Mouse (Mus musculus) intestine, embryonic 15.5 days (tissue): ENCODE data around the gene Cntrob. TPM values are rescaled to one million over a fixed set of nuclear protein-coding genes. Genes with fewer than 3 reads are reported as not detected.

Experiments
- ATAC-seq: fragments of 200-750 bp; cut with Nextera tagmentation; 2 replicates; pipeline ENCODE4 v1.8.0; 2017; ENCODE audit warnings: moderate TSS enrichment, moderate library complexity
- H3K27ac ChIP-seq: fragments of 300-500 bp; sonication (generic); 2 replicates; pipeline ENCODE4 v1.5.1; 2015; ENCODE audit warnings: mild to moderate bottlenecking, inconsistent platforms
- H3K27me3 ChIP-seq: fragments of 300-500 bp; sonication (generic); replicated peaks from 2 replicates; pipeline ENCODE4 v1.6.1; 2015; ENCODE audit warnings: inconsistent platforms
- H3K36me3 ChIP-seq: fragments of 300-500 bp; sonication (generic); 2 replicates; pipeline ENCODE4 v1.6.1; 2015; ENCODE audit warnings: inconsistent platforms
- H3K4me1 ChIP-seq: fragments of 300-500 bp; sonication (generic); replicated peaks from 2 replicates; pipeline ENCODE4 v1.6.1; 2015; ENCODE audit warnings: inconsistent platforms
- H3K4me2 ChIP-seq: fragments of 300-500 bp; sonication (generic); replicated peaks from 2 replicates; pipeline ENCODE4 v1.6.1; 2015; ENCODE audit warnings: mild to moderate bottlenecking, inconsistent platforms
- H3K4me3 ChIP-seq: fragments of 300-500 bp; sonication (generic); replicated peaks from 2 replicates; pipeline ENCODE4 v1.5.1; 2015; ENCODE audit warnings: inconsistent platforms
- H3K9ac ChIP-seq: fragments of 300-500 bp; sonication (generic); 2 replicates; pipeline ENCODE4 v1.6.1; 2015; ENCODE audit warnings: inconsistent platforms
- H3K9me3 ChIP-seq: fragments of 300-500 bp; sonication (generic); 2 replicates; pipeline ENCODE4 v1.6.1; 2016; ENCODE audit warnings: inconsistent platforms
- WGBS: fragments of 180-500 bp; shearing (Covaris S2); methylation state at CpG from one replicate; pipeline ENCODE4 v1.1.7; 2015; 5-methylcytosine and 5-hydroxymethylcytosine counted together
- polyA plus RNA-seq: library from polyadenylated mRNA; unstranded; fragments of >200 nt; fragmentation: Nextera tagmentation; extraction: Ambion mirVana; gene quantifications from 2 replicates; pipeline ENCODE4 v1.2.1, GENCODE M21; 2015

The Cntrob gene
- polyA plus RNA-seq, 1 experiment from 2014 or later: 19.6 TPM

GRCm38 (mm10) chr11:69332713-69333253 is 9.2 kb upstream of the Cntrob start:
- H3K9me3 ChIP-seq: no peaks in the 10 kb centered on the region
- no peaks in the 10 kb centered on the region for H3K27me3 ChIP-seq
- WGBS: 22% methylated on average over 8 of the region's 8 CpGs
- peak overlapping the region; percentile 54 for H3K9ac ChIP-seq
- H3K27ac ChIP-seq: peak overlapping the region; percentile 51
- peaks cover 22% of the 10 kb centered on the region for H3K4me1 ChIP-seq
- H3K4me3 ChIP-seq: no peak overlapping the region
- no peaks in the 10 kb centered on the region for H3K36me3 ChIP-seq
- peak overlapping the region; percentile 83 for H3K4me2 ChIP-seq
- ATAC-seq: peak; percentile 69

- H3K27me3 ChIP-seq: peaks cover 5% of the 10 kb centered on the region; the same call in 1 of the 2 replicates
- peak overlapping the region; percentile 83 for H3K4me2 ChIP-seq
- ATAC-seq: peak; percentile 67
- peak overlapping the region; percentile 51 for H3K27ac ChIP-seq
- 1% methylated on average over 24 of the region's 24 CpGs for WGBS
- H3K4me1 ChIP-seq: peaks cover 22% of the 10 kb centered on the region
- peak overlapping the region; percentile 57 for H3K4me3 ChIP-seq
- H3K9me3 ChIP-seq: no peaks in the 10 kb centered on the region
- peak overlapping the region; percentile 54 for H3K9ac ChIP-seq
- no peaks in the 10 kb centered on the region for H3K36me3 ChIP-seq
These were observed 8.4 kb upstream of the Cntrob start for GRCm38 (mm10) chr11:69331929-69332405.

GRCm38 (mm10) chr11:69331152-69331551 is 7.6 kb upstream of the Cntrob start:
- WGBS: 84% methylated on average over 6 of the region's 6 CpGs
- ATAC-seq: no peak
- Histone ChIP-seq H3K27ac (0 out of 2 replicates have a peak overlapping the region, but pooled peaks have one; percentile 13), H3K36me3 (no peaks in the 10 kb centered on the region), H3K4me2 (peak overlapping the region; percentile 83), H3K4me3 (peak overlapping the region; percentile 57; the same call in 1 of the 2 replicates), H3K4me1 (peaks cover 27% of the 10 kb centered on the region), H3K9ac (0 out of 2 replicates have a peak overlapping the region, but pooled peaks have one; percentile 10), H3K27me3 (peaks cover 5% of the 10 kb centered on the region; the same call in 1 of the 2 replicates), H3K9me3 (no peaks in the 10 kb centered on the region)

- no peaks in the 10 kb centered on the region for H3K9me3 ChIP-seq
- no peaks in the 10 kb centered on the region for H3K36me3 ChIP-seq
- peaks cover 41% of the 10 kb centered on the region for H3K4me1 ChIP-seq
- H3K27me3 ChIP-seq: peaks cover 5% of the 10 kb centered on the region; the same call in 1 of the 2 replicates
- H3K4me2 ChIP-seq: no peak overlapping the region
- H3K9ac ChIP-seq: no peak overlapping the region
- 90% methylated on average over 6 of the region's 6 CpGs for WGBS
- no peak overlapping the region for H3K4me3 ChIP-seq
- ATAC-seq: no peak
- H3K27ac ChIP-seq: no peak overlapping the region
These were observed 4.9 kb upstream of the Cntrob start for GRCm38 (mm10) chr11:69328517-69328916.

- Histone ChIP-seq H3K4me2 (no peak overlapping the region), H3K27ac (no peak overlapping the region), H3K9ac (no peak overlapping the region), H3K4me1 (peaks cover 39% of the 10 kb centered on the region), H3K9me3 (no peaks in the 10 kb centered on the region), H3K27me3 (peaks cover 5% of the 10 kb centered on the region; the same call in 1 of the 2 replicates), H3K36me3 (no peaks in the 10 kb centered on the region), H3K4me3 (no peak overlapping the region)
- ATAC-seq: no peak
- WGBS: 51% methylated on average over 6 of the region's 6 CpGs
These were observed 4.1 kb upstream of the Cntrob start for GRCm38 (mm10) chr11:69327648-69328047.

- no peak for ATAC-seq
- no peaks in the 10 kb centered on the region for H3K36me3 ChIP-seq
- H3K9me3 ChIP-seq: no peaks in the 10 kb centered on the region
- H3K27ac ChIP-seq: no peak overlapping the region
- H3K4me2 ChIP-seq: peak overlapping the region; percentile 97
- H3K27me3 ChIP-seq: peaks cover 5% of the 10 kb centered on the region; the same call in 1 of the 2 replicates
- 0 out of 2 replicates have a peak overlapping the region, but pooled peaks have one; percentile 48 for H3K4me3 ChIP-seq
- 20% methylated on average over 9 of the region's 9 CpGs for WGBS
- peaks cover 39% of the 10 kb centered on the region for H3K4me1 ChIP-seq
- no peak overlapping the region for H3K9ac ChIP-seq
These were observed 3.5 kb upstream of the Cntrob start for GRCm38 (mm10) chr11:69327157-69327442.

GRCm38 (mm10) chr11:69326408-69327156 is 3.0 kb upstream of the Cntrob start:
- peak overlapping the region; percentile 58 for H3K9ac ChIP-seq
- peak overlapping the region; percentile 97 for H3K4me2 ChIP-seq
- H3K27ac ChIP-seq: no peak overlapping the region
- H3K36me3 ChIP-seq: no peaks in the 10 kb centered on the region
- H3K4me1 ChIP-seq: peaks cover 40% of the 10 kb centered on the region
- WGBS: 1% methylated on average over 45 of the region's 45 CpGs
- 0 out of 2 replicates have a peak, but pooled peaks have one; percentile 4 for ATAC-seq
- peaks cover 5% of the 10 kb centered on the region; the same call in 1 of the 2 replicates for H3K27me3 ChIP-seq
- H3K4me3 ChIP-seq: peak overlapping the region; percentile 48
- no peaks in the 10 kb centered on the region for H3K9me3 ChIP-seq

- Histone ChIP-seq H3K9ac (peak within 1 kb of the TSS; percentile 58), H3K27ac (peak within 1 kb of the TSS; percentile 20; the same call in 1 of the 2 replicates), H3K36me3 (no peaks in the 10 kb centered on the region; the same call in 1 of the 2 replicates)
These were observed 2.2 kb upstream of the Cntrob start, which contains the start of gene Kcnab3 for GRCm38 (mm10) chr11:69325628-69326407. Gene Kcnab3, plus strand, starts transcription at chr11:69326258.

GRCm38 (mm10) chr11:69324749-69325148 is 1.2 kb upstream of the Cntrob start:
- Histone ChIP-seq H3K27me3 (peaks cover 5% of the 10 kb centered on the region; the same call in 1 of the 2 replicates), H3K4me3 (peak overlapping the region; percentile 58), H3K36me3 (peaks cover 6% of the 10 kb centered on the region; the same call in 1 of the 2 replicates), H3K27ac (no peak overlapping the region), H3K9me3 (no peaks in the 10 kb centered on the region), H3K4me2 (peak overlapping the region; percentile 74), H3K4me1 (peaks cover 33% of the 10 kb centered on the region), H3K9ac (0 out of 2 replicates have a peak overlapping the region, but pooled peaks have one; percentile 65)
- ATAC-seq: no peak
- WGBS: 82% methylated on average over 6 of the region's 6 CpGs

More at GRCm38 (mm10) chr11:69325628-69326407, 2.2 kb upstream of the Cntrob start, which contains the start of gene Kcnab3:
- no peaks in the 10 kb centered on the region for H3K9me3 ChIP-seq
- peak within 1 kb of the TSS; percentile 48 for H3K4me3 ChIP-seq
- H3K4me2 ChIP-seq: peak within 1 kb of the TSS; percentile 97
- WGBS: 10% methylated on average over 26 of the region's 26 CpGs
- peaks cover 33% of the 10 kb centered on the region for H3K4me1 ChIP-seq
- peaks cover 5% of the 10 kb centered on the region; the same call in 1 of the 2 replicates for H3K27me3 ChIP-seq
- ATAC-seq: peak; percentile 72

GRCm38 (mm10) chr11:69322693-69323471 is 693 bp downstream of the Cntrob start:
- H3K4me2 ChIP-seq: peak overlapping the region; percentile 76
- H3K27ac ChIP-seq: peak overlapping the region; percentile 89
- H3K9ac ChIP-seq: peak overlapping the region; percentile 68
- no peaks in the 10 kb centered on the region for H3K9me3 ChIP-seq
- whole genome bisulfite sequencing: 18% methylated on average over 18 of the region's 18 CpGs
- peak overlapping the region; percentile 58 for H3K4me3 ChIP-seq
- H3K4me1 ChIP-seq: peaks cover 33% of the 10 kb centered on the region
- no peak for ATAC-seq
- H3K36me3 ChIP-seq: peaks cover 14% of the 10 kb centered on the region
- H3K27me3 ChIP-seq: peaks cover 5% of the 10 kb centered on the region; the same call in 1 of the 2 replicates

- 0 out of 2 replicates have a peak overlapping the region, but pooled peaks have one; percentile 68 for H3K9ac ChIP-seq
- peaks cover 33% of the 10 kb centered on the region for H3K4me1 ChIP-seq
- H3K27me3 ChIP-seq: no peaks in the 10 kb centered on the region
- no peaks in the 10 kb centered on the region for H3K9me3 ChIP-seq
- no peak overlapping the region for H3K4me3 ChIP-seq
- 73% methylated on average over 6 of the region's 6 CpGs for WGBS
- H3K36me3 ChIP-seq: peaks cover 14% of the 10 kb centered on the region
- no peak overlapping the region for H3K27ac ChIP-seq
- ATAC-seq: no peak
- peak overlapping the region; percentile 76 for H3K4me2 ChIP-seq
These were observed 1.6 kb downstream of the Cntrob start for GRCm38 (mm10) chr11:69322010-69322409.
